Mouse (Mus musculus) kidney, embryonic 16.5 days (tissue): Measurements from ENCODE around the gene Prr5l. TPM values are rescaled to one million over a fixed set of nuclear protein-coding genes. Genes with fewer than 3 reads are reported as not detected.

Experiments
- ATAC-seq: fragments of 200-750 bp; cut with Nextera tagmentation; 2 replicates; pipeline ENCODE4 v1.8.0; 2017; ENCODE audit warnings: moderate TSS enrichment; ENCODE audit not compliant: low FRiP score, low TSS enrichment
- H3K27ac ChIP-seq: fragments of 300-500 bp; sonication (generic); 2 replicates; pipeline ENCODE4 v1.5.1; 2014; ENCODE audit warnings: low read length
- H3K27me3 ChIP-seq: fragments of 300-500 bp; sonication (generic); 2 replicates; pipeline ENCODE4 v1.6.1; 2014; ENCODE audit warnings: low read length, control low read depth, mixed read lengths; ENCODE audit not compliant: insufficient read depth
- H3K36me3 ChIP-seq: fragments of 300-500 bp; sonication (generic); 2 replicates; pipeline ENCODE4 v1.6.1; 2014; ENCODE audit warnings: low read length, control low read depth, mixed read lengths; ENCODE audit not compliant: insufficient read depth
- H3K4me1 ChIP-seq: fragments of 300-500 bp; sonication (generic); 2 replicates; pipeline ENCODE4 v1.6.1; 2014; ENCODE audit warnings: low read length, control low read depth, mixed read lengths; ENCODE audit not compliant: insufficient read depth
- H3K4me2 ChIP-seq: fragments of 300-500 bp; sonication (generic); replicated peaks from 2 replicates; pipeline ENCODE4 v1.6.1; 2014; ENCODE audit warnings: low read depth, low read length
- H3K4me3 ChIP-seq: fragments of 300-500 bp; sonication (generic); 2 replicates; pipeline ENCODE4 v1.5.1; 2014; ENCODE audit warnings: mild to moderate bottlenecking, low read length
- H3K9ac ChIP-seq: fragments of 300-500 bp; sonication (generic); replicated peaks from 2 replicates; pipeline ENCODE4 v1.6.1; 2014; ENCODE audit warnings: low read length
- H3K9me3 ChIP-seq: fragments of 300-500 bp; sonication (generic); 2 replicates; pipeline ENCODE4 v1.6.1; 2016; ENCODE audit warnings: low read length, control low read depth
- WGBS: fragments of 180-500 bp; shearing (Covaris S2); extraction: QIAGEN DNeasy Blood & Tissue Kit; methylation state at CpG from one replicate; pipeline ENCODE4 v1.1.7; 2014; 5-methylcytosine and 5-hydroxymethylcytosine counted together
- polyA plus RNA-seq: library from polyadenylated mRNA; unstranded; fragments of >200 nt; fragmentation: Nextera tagmentation; extraction: Ambion mirVana; gene quantifications from 2 replicates; pipeline ENCODE4 v1.2.1, GENCODE M21; 2015

Gene Prr5l
- polyA plus RNA-seq, 1 experiment from 2014 or later = 70.8 TPM

- H3K4me1 ChIP-seq = peaks cover 69% of the 10 kb centered on the region
- no peaks in the 10 kb centered on the region for H3K9me3 ChIP-seq
- 59% methylated on average over 6 of the region's 6 CpGs for WGBS
- H3K27ac ChIP-seq = no peak overlapping the region
- H3K4me3 ChIP-seq = no peak overlapping the region
- no peak overlapping the region for H3K4me2 ChIP-seq
- H3K9ac ChIP-seq = 0 out of 2 replicates have a peak overlapping the region, but pooled peaks have one; percentile 23
- no peaks in the 10 kb centered on the region for H3K36me3 ChIP-seq
- no peak for ATAC-seq
- H3K27me3 ChIP-seq = no peaks in the 10 kb centered on the region
Measured at GRCm38 (mm10) chr2:101813581-101814271, 69.1 kb downstream of the Prr5l start.

DNA sequence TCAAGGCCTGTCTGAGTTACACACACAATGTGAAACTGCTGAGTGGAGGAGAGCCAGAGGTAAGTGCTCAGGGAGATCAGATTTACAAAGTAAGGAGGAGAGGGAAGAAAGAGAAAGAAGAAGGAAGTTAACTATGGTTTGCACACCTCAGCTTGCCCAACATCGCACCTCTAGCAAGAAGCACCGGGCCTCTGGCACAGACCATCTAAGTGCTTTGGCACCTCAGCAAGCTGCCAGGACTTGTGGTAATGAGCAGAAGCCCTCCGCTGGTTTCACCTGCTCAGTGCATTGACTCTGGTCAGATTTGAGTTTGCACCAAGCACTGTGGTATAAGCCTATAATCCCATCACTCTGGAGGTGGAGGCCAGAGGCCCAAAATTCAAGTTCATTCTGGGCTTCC, 70.9 kb downstream of the Prr5l start:
- H3K4me1 ChIP-seq = peaks cover 56% of the 10 kb centered on the region
- 63% methylated on average over 3 of the region's 3 CpGs for WGBS
- no peak for ATAC-seq

GRCm38 (mm10) chr2:101810774-101811173, 72.1 kb downstream of the Prr5l start:
- Histone ChIP-seq H3K4me3 (no peak overlapping the region), H3K9me3 (no peaks in the 10 kb centered on the region), H3K27me3 (no peaks in the 10 kb centered on the region), H3K27ac (peak overlapping the region; percentile 82), H3K4me2 (no peak overlapping the region), H3K9ac (no peak overlapping the region), H3K4me1 (peaks cover 48% of the 10 kb centered on the region), H3K36me3 (no peaks in the 10 kb centered on the region)
- 46% methylated on average over 8 of the region's 8 CpGs for WGBS
- no peak for ATAC-seq

More for the DNA sequence above, 70.9 kb downstream of the Prr5l start:
- Histone ChIP-seq H3K9ac (no peak overlapping the region), H3K9me3 (no peaks in the 10 kb centered on the region), H3K27me3 (no peaks in the 10 kb centered on the region), H3K36me3 (no peaks in the 10 kb centered on the region), H3K4me2 (no peak overlapping the region), H3K27ac (peak overlapping the region; percentile 82), H3K4me3 (no peak overlapping the region)

DNA sequence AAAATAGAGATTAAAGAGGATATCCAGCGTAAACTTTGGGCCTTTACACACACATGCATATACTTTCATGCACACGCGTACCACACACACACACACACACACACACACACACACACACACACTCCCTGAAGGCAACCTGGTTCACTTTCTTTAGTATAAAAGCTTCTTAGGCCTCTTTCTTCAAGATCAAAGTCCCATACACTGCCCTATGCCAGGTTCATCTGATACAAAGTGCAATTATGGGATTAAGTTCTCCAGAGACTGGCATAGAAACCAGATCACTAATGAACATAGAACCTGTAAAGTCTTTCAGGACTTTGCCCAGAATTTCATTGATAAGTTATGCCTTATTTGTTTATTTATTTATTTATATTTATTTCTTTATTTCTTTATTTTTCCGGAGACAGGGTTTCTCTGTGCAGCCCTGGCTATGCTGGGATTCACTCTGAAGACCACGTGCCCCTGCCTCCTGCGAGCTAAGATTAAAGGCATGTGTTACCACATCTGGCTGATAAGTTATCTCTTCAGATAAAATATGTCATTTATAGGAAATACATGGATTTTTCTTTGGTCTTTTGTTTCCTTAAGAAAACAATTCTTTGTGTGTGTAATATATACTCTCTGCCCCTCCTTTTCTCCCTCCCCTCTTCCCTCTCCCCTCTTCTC, 73.1 kb downstream of the Prr5l start:
- ATAC-seq = no peak
- Histone ChIP-seq H3K4me2 (no peak overlapping the region), H3K4me3 (no peak overlapping the region), H3K27me3 (no peaks in the 10 kb centered on the region), H3K4me1 (peaks cover 39% of the 10 kb centered on the region), H3K9me3 (no peaks in the 10 kb centered on the region), H3K27ac (no peak overlapping the region), H3K9ac (no peak overlapping the region), H3K36me3 (no peaks in the 10 kb centered on the region)
- WGBS = 73% methylated on average over 6 of the region's 6 CpGs

DNA sequence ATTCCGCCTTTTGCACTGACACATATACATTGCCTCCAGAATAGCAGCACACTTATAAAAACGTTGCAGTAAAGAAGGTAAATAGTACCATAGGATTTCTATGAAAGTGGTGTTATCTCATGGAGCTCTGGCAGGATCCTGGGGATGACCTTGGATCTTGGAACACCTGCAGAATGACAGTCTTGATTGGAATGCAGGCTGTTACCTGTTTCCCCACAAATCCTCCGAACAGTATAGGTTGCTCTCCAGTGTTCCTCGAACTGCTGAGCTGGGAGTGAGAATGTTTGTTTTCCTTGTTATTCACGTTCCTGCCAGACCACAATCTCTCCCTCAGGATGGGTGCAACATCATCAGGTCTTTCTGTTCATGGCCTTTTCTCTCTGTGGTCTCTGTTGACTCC, 75.1 kb downstream of the Prr5l start:
- H3K4me3 ChIP-seq = no peak overlapping the region
- H3K27ac ChIP-seq = no peak overlapping the region
- peaks cover 30% of the 10 kb centered on the region for H3K4me1 ChIP-seq
- no peak overlapping the region for H3K9ac ChIP-seq
- ATAC-seq = no peak
- 59% methylated on average over 5 of the region's 5 CpGs for WGBS
- no peaks in the 10 kb centered on the region for H3K27me3 ChIP-seq
- no peak overlapping the region for H3K4me2 ChIP-seq
- 0 out of 2 replicates have a peak, but pooled peaks cover 3% of the 10 kb centered on the region for H3K36me3 ChIP-seq
- 0 out of 2 replicates have a peak, but pooled peaks cover 3% of the 10 kb centered on the region for H3K9me3 ChIP-seq

DNA sequence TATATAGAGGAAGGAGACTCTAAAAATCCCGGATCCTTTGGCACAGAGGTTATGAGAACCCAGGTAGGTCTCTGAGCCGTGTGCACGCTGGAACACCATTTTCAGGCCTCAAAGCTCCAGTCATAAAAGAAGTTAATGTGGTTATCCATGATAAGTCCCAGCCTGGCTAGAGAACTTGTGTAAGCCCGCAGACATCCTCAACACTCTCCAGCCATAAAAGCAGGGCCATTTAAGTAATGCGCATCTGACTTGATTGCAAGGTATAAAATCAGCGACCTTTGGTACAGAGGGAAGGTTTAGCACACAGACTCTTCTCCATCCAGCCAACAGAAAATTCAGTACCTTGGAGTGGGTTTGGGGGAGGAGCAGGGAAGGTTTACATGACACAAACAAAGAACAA, 80.6 kb downstream of the Prr5l start:
- Histone ChIP-seq H3K36me3 (0 out of 2 replicates have a peak, but pooled peaks cover 4% of the 10 kb centered on the region), H3K9ac (no peak overlapping the region), H3K27me3 (no peaks in the 10 kb centered on the region), H3K9me3 (0 out of 2 replicates have a peak, but pooled peaks cover 3% of the 10 kb centered on the region), H3K4me2 (no peak overlapping the region), H3K4me1 (peaks cover 8% of the 10 kb centered on the region), H3K27ac (no peak overlapping the region), H3K4me3 (no peak overlapping the region)
- ATAC-seq = no peak
- WGBS = 82% methylated on average over 6 of the region's 6 CpGs

DNA sequence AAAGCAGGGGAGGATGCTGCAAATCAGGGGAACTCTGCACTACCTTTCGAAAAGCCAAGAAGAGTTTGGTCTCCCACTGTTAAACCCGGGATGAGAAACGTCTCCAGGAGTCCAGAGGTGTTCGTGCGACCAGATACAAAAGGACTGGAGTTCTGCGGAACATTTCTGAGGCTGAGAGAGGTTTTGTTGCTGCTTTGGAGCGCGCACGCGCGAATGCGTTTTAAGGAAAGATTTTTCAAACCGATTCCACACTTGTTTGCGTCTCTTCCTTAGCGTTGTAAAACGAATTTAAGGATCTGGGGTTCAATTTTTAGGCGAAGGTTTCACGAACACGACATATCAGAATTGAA, 85.0 kb downstream of the Prr5l start:
- peak overlapping the region; percentile 84 for H3K4me3 ChIP-seq
- peaks cover 28% of the 10 kb centered on the region for H3K4me1 ChIP-seq
- H3K27ac ChIP-seq = peak overlapping the region; percentile 98
- H3K27me3 ChIP-seq = no peaks in the 10 kb centered on the region
- ATAC-seq = peak; percentile 3; the same call in 1 of the 2 replicates
- peak overlapping the region; percentile 90 for H3K4me2 ChIP-seq
- H3K36me3 ChIP-seq = peaks cover 8% of the 10 kb centered on the region; the same call in 1 of the 2 replicates
- H3K9ac ChIP-seq = peak overlapping the region; percentile 77
- WGBS = under 1% methylated on average over 19 of the region's 19 CpGs
- 0 out of 2 replicates have a peak, but pooled peaks cover under 1% of the 10 kb centered on the region for H3K9me3 ChIP-seq

DNA sequence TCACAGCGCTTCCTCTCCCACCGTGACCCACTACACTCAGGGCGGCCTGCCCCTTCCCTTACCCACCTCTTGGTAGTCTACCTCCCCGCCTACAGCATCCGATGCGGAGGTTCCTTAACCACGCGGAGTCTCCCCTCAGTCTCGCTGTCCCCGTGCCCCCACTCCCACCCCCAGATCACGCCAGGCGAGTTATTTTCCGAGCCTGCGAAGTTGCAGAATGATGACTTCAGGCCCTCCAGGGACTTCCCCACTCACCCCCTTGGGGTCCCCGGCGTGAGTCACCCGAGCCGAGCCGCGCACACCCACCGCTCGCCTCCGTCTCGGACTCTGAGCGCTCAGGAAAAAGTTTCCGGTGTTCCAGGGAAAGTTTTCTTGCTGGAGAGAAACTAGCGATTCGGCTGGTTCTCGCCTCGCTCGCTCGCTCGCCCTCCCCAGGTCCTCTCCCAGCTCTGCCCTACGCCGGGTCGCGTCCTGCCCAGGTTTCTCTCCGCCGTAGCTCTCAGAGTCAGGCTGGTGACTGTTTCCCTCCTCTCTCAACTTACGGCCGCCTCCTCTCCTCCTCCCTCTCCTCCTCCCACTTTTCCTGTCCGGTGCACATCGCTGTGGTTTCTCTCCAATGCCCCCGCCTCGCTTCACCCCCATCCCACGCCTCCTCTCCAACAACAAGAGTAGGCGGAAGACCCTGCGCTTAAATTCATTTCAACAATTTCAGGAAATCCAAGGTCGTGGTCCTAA, 85.5 kb downstream of the Prr5l start:
- no peaks in the 10 kb centered on the region for H3K27me3 ChIP-seq
- peaks cover 30% of the 10 kb centered on the region for H3K4me1 ChIP-seq
- H3K4me2 ChIP-seq = peak overlapping the region; percentile 90
- peaks cover 5% of the 10 kb centered on the region; the same call in 1 of the 2 replicates for H3K36me3 ChIP-seq
- H3K9me3 ChIP-seq = no peaks in the 10 kb centered on the region
- peak overlapping the region; percentile 77 for H3K9ac ChIP-seq
- H3K4me3 ChIP-seq = peak overlapping the region; percentile 84
- under 1% methylated on average over 49 of the region's 49 CpGs for WGBS
- peak; percentile 79 for ATAC-seq
- peak overlapping the region; percentile 98 for H3K27ac ChIP-seq

DNA sequence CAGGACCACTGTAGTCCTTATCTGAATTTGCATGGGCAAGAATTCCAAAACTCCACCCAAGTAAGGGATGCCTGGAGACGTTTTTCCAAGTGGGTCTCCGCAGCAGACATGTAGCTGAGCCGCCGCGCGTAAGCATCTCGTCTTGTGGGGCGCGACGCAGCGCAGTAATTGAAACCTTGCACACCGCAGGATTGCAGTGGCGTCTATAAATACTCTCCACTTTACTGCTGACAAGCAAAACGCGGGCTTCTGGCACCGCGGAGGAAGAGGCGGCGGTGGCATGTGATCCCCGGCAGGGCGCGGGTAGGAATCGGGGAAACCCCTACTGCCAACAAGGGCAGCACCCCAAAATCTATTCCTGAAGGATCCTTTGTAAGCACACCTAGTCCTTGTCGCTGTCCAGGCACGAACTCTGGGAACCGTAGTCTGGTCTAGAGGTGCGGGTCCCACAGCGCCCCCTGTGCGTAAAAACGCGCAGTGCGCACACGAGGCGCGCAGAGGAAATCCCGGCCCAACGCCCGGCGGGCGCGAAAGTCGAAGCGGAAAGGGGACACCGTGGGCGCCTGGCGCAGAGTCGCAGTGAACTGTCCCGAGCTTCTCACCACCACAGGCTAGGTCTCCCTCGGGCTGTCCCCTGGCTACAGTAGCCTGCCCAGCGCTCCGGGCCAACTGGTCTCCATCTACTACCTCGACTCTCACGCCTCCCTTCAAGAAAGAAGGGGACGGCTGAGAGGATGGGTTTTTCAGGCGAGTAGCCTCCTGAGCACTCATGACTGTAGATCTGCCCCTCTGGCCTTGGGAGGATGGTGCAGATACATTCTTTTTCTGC, 86.3 kb downstream of the Prr5l start:
- Histone ChIP-seq H3K4me1 (peaks cover 32% of the 10 kb centered on the region), H3K9me3 (no peaks in the 10 kb centered on the region), H3K27ac (peak overlapping the region; percentile 98), H3K4me3 (peak overlapping the region; percentile 84), H3K36me3 (peaks cover 5% of the 10 kb centered on the region; the same call in 1 of the 2 replicates), H3K9ac (peak overlapping the region; percentile 77), H3K27me3 (no peaks in the 10 kb centered on the region), H3K4me2 (peak overlapping the region; percentile 90)
- under 1% methylated on average over 55 of the region's 55 CpGs for WGBS
- peak; percentile 87 for ATAC-seq
